Mouse (Mus musculus) heart, embryonic 13.5 days (tissue): ENCODE measurements around the gene Mark4. TPM values are rescaled to one million over a fixed set of nuclear protein-coding genes. Genes with fewer than 3 reads are reported as not detected.

Source experiments
- ATAC-seq: fragments of 200-750 bp; cut with Nextera tagmentation; 2 replicates; pipeline ENCODE4 v1.8.0; 2017; ENCODE audit warnings: moderate TSS enrichment; ENCODE audit not compliant: insufficient number of reproducible peaks, low FRiP score, low TSS enrichment; ENCODE audit errors: extremely low read depth
- H3K27ac ChIP-seq: fragments of 300-500 bp; sonication (generic); replicated peaks from 2 replicates; pipeline ENCODE4 v1.5.1; 2015; ENCODE audit warnings: moderate library complexity, mild to moderate bottlenecking, inconsistent platforms
- H3K27me3 ChIP-seq: fragments of 300-500 bp; sonication (generic); replicated peaks from 2 replicates; pipeline ENCODE4 v1.6.1; 2015; ENCODE audit warnings: mild to moderate bottlenecking, inconsistent platforms
- H3K36me3 ChIP-seq: fragments of 300-500 bp; sonication (generic); 2 replicates; pipeline ENCODE4 v1.6.1; 2015; ENCODE audit warnings: mild to moderate bottlenecking, inconsistent platforms
- H3K4me1 ChIP-seq: fragments of 300-500 bp; sonication (generic); 2 replicates; pipeline ENCODE4 v1.6.1; 2015; ENCODE audit warnings: inconsistent platforms
- H3K4me2 ChIP-seq: fragments of 300-500 bp; sonication (generic); 2 replicates; pipeline ENCODE4 v1.6.1; 2015; ENCODE audit warnings: inconsistent platforms, mild to moderate bottlenecking, moderate library complexity
- H3K4me3 ChIP-seq: fragments of 300-500 bp; sonication (generic); 2 replicates; pipeline ENCODE4 v1.5.1; 2015; ENCODE audit warnings: moderate library complexity, mild to moderate bottlenecking, inconsistent platforms
- H3K9ac ChIP-seq: fragments of 300-500 bp; sonication (generic); 2 replicates; pipeline ENCODE4 v1.6.1; 2015; ENCODE audit warnings: inconsistent platforms, mild to moderate bottlenecking, moderate library complexity
- H3K9me3 ChIP-seq: fragments of 300-500 bp; sonication (generic); 2 replicates; pipeline ENCODE4 v1.6.1; 2016; ENCODE audit warnings: inconsistent platforms
- WGBS: fragments of 180-500 bp; shearing (Covaris S2); methylation state at CpG from one replicate; pipeline ENCODE4 v1.1.7; 2015; ENCODE audit warnings: mixed read lengths; 5-methylcytosine and 5-hydroxymethylcytosine counted together
- microRNA counts: library from miRNA; unstranded; fragments of <30 nt; microRNA quantifications from one replicate; lab custom pipeline; 2016
- microRNA-seq: library from miRNA; unstranded; fragments of <30 nt; microRNA quantifications from one replicate; pipeline ENCODE4, GENCODE M21; 2016
- polyA plus RNA-seq: library from polyadenylated mRNA; unstranded; fragments of >200 nt; fragmentation: Nextera tagmentation; extraction: Ambion mirVana; gene quantifications from 2 replicates; pipeline ENCODE4 v1.2.1, GENCODE M21; 2015

Gene Mark4
- polyA plus RNA-seq, 1 experiment from 2014 or later = 7.5 TPM

GRCm38 (mm10) chr7:19388699-19389413 is 69.8 kb downstream of the Mark4 start:
- H3K4me2 ChIP-seq = no peak overlapping the region
- no peaks in the 10 kb centered on the region for H3K27me3 ChIP-seq
- no peaks in the 10 kb centered on the region for H3K4me1 ChIP-seq
- no peak overlapping the region for H3K9ac ChIP-seq
- no peak for ATAC-seq
- no peak overlapping the region for H3K4me3 ChIP-seq
- no peaks in the 10 kb centered on the region for H3K9me3 ChIP-seq
- H3K27ac ChIP-seq = no peak overlapping the region
- H3K36me3 ChIP-seq = peaks cover 99% of the 10 kb centered on the region
- WGBS = 68% methylated on average over 10 of the region's 10 CpGs

- Histone ChIP-seq H3K9me3 (no peaks in the 10 kb centered on the region), H3K4me2 (no peak overlapping the region), H3K9ac (no peak overlapping the region; the same call in 1 of the 2 replicates), H3K27me3 (no peaks in the 10 kb centered on the region), H3K27ac (no peak overlapping the region), H3K4me1 (peaks cover 13% of the 10 kb centered on the region), H3K36me3 (peaks cover 57% of the 10 kb centered on the region), H3K4me3 (no peak overlapping the region)
- 89% methylated on average over 9 of the region's 9 CpGs for WGBS
- ATAC-seq = no peak
Observed at GRCm38 (mm10) chr7:19383708-19384107, 74.9 kb downstream of the Mark4 start.

- Histone ChIP-seq H3K27me3 (no peaks in the 10 kb centered on the region), H3K4me3 (peak overlapping the region; percentile 79), H3K4me1 (peaks cover 21% of the 10 kb centered on the region), H3K36me3 (peaks cover 57% of the 10 kb centered on the region), H3K27ac (peak overlapping the region; percentile 30), H3K4me2 (peak overlapping the region; percentile 86), H3K9me3 (no peaks in the 10 kb centered on the region), H3K9ac (peak overlapping the region; percentile 92)
- 0% methylated on average over 37 of the region's 37 CpGs for WGBS
- ATAC-seq = 0 out of 2 replicates have a peak, but pooled peaks have one; percentile 19
Observed at GRCm38 (mm10) chr7:19382166-19382541, 76.5 kb downstream of the Mark4 start.

GRCm38 (mm10) chr7:19381377-19382165 is 77.0 kb downstream of the Mark4 start, which contains the start of gene Ercc2:
TSS of gene Ercc2 (plus strand) at chr7:19382010.
- Histone ChIP-seq H3K36me3 (peaks cover 57% of the 10 kb centered on the region), H3K27ac (peak within 1 kb of the TSS; percentile 30), H3K27me3 (no peaks in the 10 kb centered on the region), H3K9me3 (no peaks in the 10 kb centered on the region), H3K4me1 (peaks cover 21% of the 10 kb centered on the region), H3K4me2 (peak within 1 kb of the TSS; percentile 86), H3K9ac (peak within 1 kb of the TSS; percentile 92), H3K4me3 (peak within 1 kb of the TSS; percentile 79)
- ATAC-seq = peak; percentile 88
- WGBS = 6% methylated on average over 48 of the region's 48 CpGs

- Histone ChIP-seq H3K4me2 (no peak overlapping the region), H3K27me3 (no peaks in the 10 kb centered on the region), H3K4me3 (no peak overlapping the region), H3K9ac (peak overlapping the region; percentile 37; the same call in 1 of the 2 replicates), H3K27ac (peak overlapping the region; percentile 28; the same call in 1 of the 2 replicates), H3K36me3 (peaks cover 63% of the 10 kb centered on the region), H3K9me3 (no peaks in the 10 kb centered on the region), H3K4me1 (peaks cover 16% of the 10 kb centered on the region)
- WGBS = 44% methylated on average over 8 of the region's 8 CpGs
- no peak for ATAC-seq
Observed at GRCm38 (mm10) chr7:19378049-19378448, 80.6 kb downstream of the Mark4 start.

- H3K36me3 ChIP-seq = peaks cover 83% of the 10 kb centered on the region
- H3K4me1 ChIP-seq = peaks cover 8% of the 10 kb centered on the region
- H3K4me3 ChIP-seq = no peak overlapping the region
- H3K9me3 ChIP-seq = no peaks in the 10 kb centered on the region
- H3K27ac ChIP-seq = no peak overlapping the region
- no peak overlapping the region for H3K9ac ChIP-seq
- no peak for ATAC-seq
- WGBS = 82% methylated on average over 4 of the region's 4 CpGs
- no peaks in the 10 kb centered on the region for H3K27me3 ChIP-seq
- no peak overlapping the region for H3K4me2 ChIP-seq
Observed at GRCm38 (mm10) chr7:19376019-19376418, 82.6 kb downstream of the Mark4 start.

GRCm38 (mm10) chr7:19375368-19375767 is 83.3 kb downstream of the Mark4 start:
- peaks cover 90% of the 10 kb centered on the region for H3K36me3 ChIP-seq
- H3K9me3 ChIP-seq = no peaks in the 10 kb centered on the region
- WGBS = 67% methylated on average over 18 of the region's 18 CpGs
- no peak overlapping the region for H3K9ac ChIP-seq
- peaks cover 8% of the 10 kb centered on the region for H3K4me1 ChIP-seq
- no peak for ATAC-seq
- no peak overlapping the region for H3K27ac ChIP-seq
- no peaks in the 10 kb centered on the region for H3K27me3 ChIP-seq
- H3K4me3 ChIP-seq = no peak overlapping the region
- H3K4me2 ChIP-seq = no peak overlapping the region

MicroRNAs within 50 kb of the gene (microRNA counts, 519-probe panel; counts per million panel counts)
- microRNA mmu-miR-343 (lab: Ali Mortazavi, UCI) = 209 counts per million, percentile 61 among the panel's probes with 10 or more counts

Small RNAs within 50 kb of the gene (microRNA-seq; reads per million reads assigned to microRNA genes)
- not detected for gene Mir343

Other genes with a start within 250 kb of the Mark4 start
- gene Gpr4, start 246.3 kb downstream of the Mark4 start, polyA plus RNA-seq = 1.7 and 1.8 TPM in 2 replicates
- 35.2 and 38.4 TPM in 2 replicates for gene Opa3, start 230.5 kb downstream of the Mark4 start, polyA plus RNA-seq
- 81.2 and 81.7 TPM in 2 replicates for gene Vasp, start 187.0 kb downstream of the Mark4 start, polyA plus RNA-seq
- gene Ppm1n, start 178.8 kb downstream of the Mark4 start, polyA plus RNA-seq = not detected in 2 replicates
- gene Rtn2, start 176.2 kb downstream of the Mark4 start, polyA plus RNA-seq = 26.1 and 29.3 TPM in 2 replicates
- 0.14 and 0.16 TPM in 2 replicates for gene Fosb, start 148.8 kb downstream of the Mark4 start, polyA plus RNA-seq
- 62.6 and 62.7 TPM in 2 replicates for gene Ercc1, start 114.0 kb downstream of the Mark4 start, polyA plus RNA-seq
- 17.4 and 19.8 TPM in 2 replicates for gene Cd3eap, start 99.3 kb downstream of the Mark4 start, polyA plus RNA-seq
- gene Ppp1r13l, start 99.1 kb downstream of the Mark4 start, polyA plus RNA-seq = 12.8 and 13.0 TPM in 2 replicates
- 11.8 and 12.2 TPM in 2 replicates for gene Ercc2, start 76.8 kb downstream of the Mark4 start, polyA plus RNA-seq
- 4.8 and 5.5 TPM in 2 replicates for gene Klc3, start 54.7 kb downstream of the Mark4 start, polyA plus RNA-seq
- 284 and 345 TPM in 2 replicates for gene Ckm, start 54.0 kb downstream of the Mark4 start, polyA plus RNA-seq
- gene Exoc3l2, start 4.5 kb upstream of the Mark4 start, polyA plus RNA-seq = 1.1 and 1.2 TPM in 2 replicates
- 1.5 TPM in 2 replicates for gene Bloc1s3, start 49.5 kb upstream of the Mark4 start, polyA plus RNA-seq
- 71.4 and 77.4 TPM in 2 replicates for gene Trappc6a, start 49.6 kb upstream of the Mark4 start, polyA plus RNA-seq
- gene Nkpd1, start 59.0 kb upstream of the Mark4 start, polyA plus RNA-seq = 0.06 TPM in 1 of 2 replicates, not detected in the other
- gene Ppp1r37, start 104.3 kb upstream of the Mark4 start, polyA plus RNA-seq = 15.0 and 17.2 TPM in 2 replicates
- 0.12 and 0.32 TPM in 2 replicates for gene Zfp296, start 118.5 kb upstream of the Mark4 start, polyA plus RNA-seq
- 114 and 134 TPM in 2 replicates for gene Gemin7, start 118.8 kb upstream of the Mark4 start, polyA plus RNA-seq
- 30.8 and 31.8 TPM in 2 replicates for gene Clasrp, start 145.7 kb upstream of the Mark4 start, polyA plus RNA-seq
- 5.6 and 6.2 TPM in 2 replicates for gene Relb, start 170.6 kb upstream of the Mark4 start, polyA plus RNA-seq
- 74.5 and 74.6 TPM in 2 replicates for gene Clptm1, start 206.2 kb upstream of the Mark4 start, polyA plus RNA-seq
- 3.6 and 22.3 TPM in 2 replicates for gene Apoc2, start 219.1 kb upstream of the Mark4 start, polyA plus RNA-seq
- gene Gm44805, start 222.6 kb upstream of the Mark4 start, polyA plus RNA-seq = 2.9 TPM in 1 of 2 replicates, not detected in the other
- 0.84 and 3.7 TPM in 2 replicates for gene Apoc4, start 222.7 kb upstream of the Mark4 start, polyA plus RNA-seq
- gene Apoc1, start 233.8 kb upstream of the Mark4 start, polyA plus RNA-seq = 8.8 and 13.9 TPM in 2 replicates
- 480 and 561 TPM in 2 replicates for gene Apoe, start 240.4 kb upstream of the Mark4 start, polyA plus RNA-seq